Mouse (Mus musculus): ENCODE results near the gene Poll.
"Not testable (repeated sequence)": the region's sequence is repeated elsewhere in the genome, so short reads cannot be mapped to it uniquely, and the experiment has no call there.

The Poll gene

GRCm38 (mm10) chr19:45565925-45566715 is 5.8 kb upstream of the Poll start:
- DNase-seq (ENCODE audit: low read depth, low spot score), result no peak
- Histone ChIP-seq H3K27me3 (ENCODE audit: control insufficient read depth, insufficient read depth, low read length, poor library complexity, severe bottlenecking) (no peaks in the 10 kb centered on the region), H3K36me3 (ENCODE audit: control insufficient read depth, insufficient read depth, low read length, poor library complexity, severe bottlenecking) (no peaks in the 10 kb centered on the region)

DNA sequence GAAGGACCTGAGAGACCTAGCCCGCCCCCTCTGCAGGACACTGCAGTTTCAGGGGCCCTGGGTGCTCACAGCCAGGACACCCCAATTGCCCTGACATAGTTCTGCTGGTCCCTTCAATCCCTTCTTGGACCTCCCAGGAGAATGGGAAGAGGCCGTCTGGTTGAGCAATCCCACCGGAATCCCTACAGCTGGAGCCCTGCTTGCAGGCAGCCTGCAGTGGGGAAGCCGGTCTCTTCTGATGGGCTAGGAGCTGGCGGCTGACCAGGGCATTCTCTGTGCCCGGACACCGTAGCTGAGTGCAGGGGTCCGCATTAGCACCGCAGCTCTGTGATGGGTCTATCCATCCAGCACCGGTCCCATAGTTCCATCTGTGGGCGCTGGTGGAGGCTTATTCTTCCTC is 6.2 kb downstream of the Poll start:
- DNase-seq (ENCODE audit: low read depth, low spot score), result no peak
- H3K36me3 ChIP-seq (ENCODE audit: control insufficient read depth, insufficient read depth, low read length, poor library complexity, severe bottlenecking), result peaks cover 2% of the 10 kb centered on the region; the same call in 1 of the 2 replicates
- no peaks in the 10 kb centered on the region for H3K27me3 ChIP-seq (ENCODE audit: control insufficient read depth, insufficient read depth, low read length, poor library complexity, severe bottlenecking)

DNA sequence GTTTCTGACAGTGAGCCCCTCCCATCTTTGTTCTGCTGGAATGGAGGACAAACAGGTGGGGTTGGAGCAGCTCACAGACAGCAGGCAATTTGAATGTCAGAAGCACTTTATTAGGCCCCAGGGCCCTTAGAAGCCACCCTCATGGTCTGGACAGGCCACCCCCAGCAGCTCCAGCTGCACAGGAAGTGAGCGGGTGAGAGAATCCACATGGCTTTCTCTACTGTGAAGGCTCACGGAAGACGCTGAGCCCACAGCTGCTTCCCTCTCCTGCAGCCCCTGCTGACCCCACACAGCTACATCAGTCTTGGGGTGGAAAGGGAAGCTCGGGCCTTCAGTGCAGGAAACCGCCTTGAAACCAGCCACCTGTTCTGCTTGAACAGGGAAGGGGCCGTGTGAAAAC is 8.1 kb downstream of the Poll start:
- 0 out of 2 replicates have a peak, but pooled peaks cover 2% of the 10 kb centered on the region for H3K36me3 ChIP-seq (ENCODE audit: control insufficient read depth, insufficient read depth, low read length, poor library complexity, severe bottlenecking)
- no peaks in the 10 kb centered on the region for H3K27me3 ChIP-seq (ENCODE audit: control insufficient read depth, insufficient read depth, low read length, poor library complexity, severe bottlenecking)
- no peak for DNase-seq (ENCODE audit: low read depth, low spot score)

- no peaks in the 10 kb centered on the region for H3K27me3 ChIP-seq (ENCODE audit: control insufficient read depth, insufficient read depth, low read length, poor library complexity, severe bottlenecking)
- DNase-seq (ENCODE audit: low read depth, low spot score), result no peak
- 0 out of 2 replicates have a peak, but pooled peaks cover 2% of the 10 kb centered on the region for H3K36me3 ChIP-seq (ENCODE audit: control insufficient read depth, insufficient read depth, low read length, poor library complexity, severe bottlenecking)
These were observed 10.4 kb downstream of the Poll start for GRCm38 (mm10) chr19:45549948-45550347.

DNA sequence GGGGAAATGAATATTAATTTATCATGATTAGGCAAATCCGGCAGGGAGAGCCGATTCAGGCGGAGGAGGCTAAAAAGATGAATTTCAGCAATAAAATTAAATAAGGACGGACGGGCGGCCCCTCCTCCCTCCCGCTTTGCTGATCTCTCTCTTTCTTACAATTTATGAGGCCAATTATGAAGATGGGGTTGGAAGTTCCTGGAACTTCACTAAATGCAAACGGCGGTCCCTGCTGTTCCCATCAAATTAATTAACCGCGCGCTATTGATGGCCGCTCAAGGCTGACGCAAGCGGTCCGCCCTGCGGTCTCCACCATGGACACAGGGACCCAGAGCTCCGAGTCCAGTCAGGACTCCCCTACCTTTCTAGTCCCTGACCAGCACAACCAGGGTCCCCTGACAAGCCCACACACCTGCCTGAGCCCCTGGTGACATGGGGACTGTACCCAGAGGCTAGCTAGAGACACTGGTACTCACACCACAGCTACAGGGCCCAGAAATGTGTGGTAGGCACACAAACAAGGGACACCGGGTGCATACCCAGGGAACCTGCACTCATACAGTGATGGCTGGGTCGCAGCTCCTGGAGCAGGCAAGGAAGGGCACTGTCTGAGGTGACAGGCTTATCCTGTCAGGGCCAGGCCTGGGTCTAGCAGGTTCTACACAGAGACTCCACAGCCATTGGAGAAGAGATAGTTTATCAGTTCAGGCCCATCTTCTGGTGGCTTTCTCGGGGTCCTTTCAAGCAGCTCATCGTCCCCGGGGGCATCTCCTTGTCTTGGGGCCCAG is 11.0 kb downstream of the Poll start:
- no peaks in the 10 kb centered on the region for H3K36me3 ChIP-seq (ENCODE audit: control insufficient read depth, insufficient read depth, low read length, poor library complexity, severe bottlenecking)
- DNase-seq (ENCODE audit: low read depth, low spot score), result no peak
- no peaks in the 10 kb centered on the region for H3K27me3 ChIP-seq (ENCODE audit: control insufficient read depth, insufficient read depth, low read length, poor library complexity, severe bottlenecking)

- DNase-seq (ENCODE audit: low read depth, low spot score); H3K36me3 ChIP-seq (ENCODE audit: control insufficient read depth, insufficient read depth, low read length, poor library complexity, severe bottlenecking): not testable (repeated sequence)
These were observed 12.1 kb downstream of the Poll start for GRCm38 (mm10) chr19:45548196-45548595.

DNA sequence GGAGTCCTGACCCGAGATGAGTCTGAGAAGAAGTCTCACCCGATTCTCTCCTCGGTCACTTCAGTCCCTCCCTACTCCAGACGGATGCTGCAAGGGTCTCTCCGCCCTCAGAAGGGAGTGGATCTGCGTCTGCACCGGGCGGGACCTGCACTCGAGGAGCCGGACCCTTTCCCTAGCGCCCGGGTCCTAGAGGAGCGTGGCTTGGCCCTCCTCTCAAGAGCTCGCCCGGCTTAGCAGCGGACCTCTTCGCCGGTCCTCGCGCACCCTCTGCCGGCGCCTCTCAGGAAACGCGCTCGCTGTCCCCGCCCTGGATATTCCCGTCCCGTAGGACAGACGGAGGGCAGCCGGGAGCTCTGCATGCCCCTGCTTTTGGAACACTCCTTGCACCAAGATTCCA is 15.4 kb downstream of the Poll start:
- H3K27me3 ChIP-seq (ENCODE audit: control insufficient read depth, insufficient read depth, low read length, poor library complexity, severe bottlenecking), result no peaks in the 10 kb centered on the region
- peak; percentile 81 for DNase-seq (ENCODE audit: low read depth, low spot score)
- no peaks in the 10 kb centered on the region for H3K36me3 ChIP-seq (ENCODE audit: control insufficient read depth, insufficient read depth, low read length, poor library complexity, severe bottlenecking)

More at GRCm38 (mm10) chr19:45548196-45548595, 12.1 kb downstream of the Poll start:
- H3K27me3 ChIP-seq (ENCODE audit: control insufficient read depth, insufficient read depth, low read length, poor library complexity, severe bottlenecking), result not testable (repeated sequence)

DNA sequence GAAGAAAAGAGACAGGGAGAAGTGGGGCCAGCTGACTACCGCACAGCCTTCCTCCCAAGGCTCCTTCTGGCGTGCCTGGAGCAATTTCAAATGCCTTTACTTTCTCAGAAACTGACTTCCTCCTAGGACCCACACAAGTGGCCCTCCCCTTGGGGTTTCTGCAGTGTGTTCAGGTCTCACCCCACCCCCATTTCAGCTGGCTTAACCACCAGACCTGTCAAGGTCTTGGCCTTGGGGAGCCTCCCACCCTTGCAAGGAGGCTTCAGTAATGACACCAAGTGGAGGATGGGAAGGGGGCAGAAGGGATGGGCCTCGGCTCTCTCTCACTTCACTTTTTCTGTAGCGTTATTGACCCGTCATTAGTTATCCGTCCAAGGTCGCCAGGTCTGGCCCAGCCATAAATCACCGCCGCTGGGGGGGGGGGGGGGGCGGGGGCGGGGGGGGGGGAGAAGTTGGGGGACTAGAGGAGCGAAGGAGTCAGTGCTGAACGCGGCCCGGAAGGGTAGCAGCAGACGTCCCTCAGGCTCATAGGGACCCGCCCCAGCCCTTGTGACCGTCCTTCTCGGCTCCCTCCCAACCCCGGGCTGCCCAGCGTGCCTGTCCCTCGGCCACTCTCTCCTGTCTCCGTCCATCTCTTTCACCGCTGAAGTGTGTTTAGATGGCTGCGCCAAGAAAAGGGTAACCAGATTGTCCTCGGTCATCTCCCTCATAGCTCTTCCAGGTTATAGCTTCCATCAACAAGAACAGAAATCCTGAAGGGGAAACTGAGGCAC is 16.0 kb downstream of the Poll start:
- no peaks in the 10 kb centered on the region for H3K36me3 ChIP-seq (ENCODE audit: control insufficient read depth, insufficient read depth, low read length, poor library complexity, severe bottlenecking)
- DNase-seq (ENCODE audit: low read depth, low spot score), result peak; percentile 57
- no peaks in the 10 kb centered on the region for H3K27me3 ChIP-seq (ENCODE audit: control insufficient read depth, insufficient read depth, low read length, poor library complexity, severe bottlenecking)

DNA sequence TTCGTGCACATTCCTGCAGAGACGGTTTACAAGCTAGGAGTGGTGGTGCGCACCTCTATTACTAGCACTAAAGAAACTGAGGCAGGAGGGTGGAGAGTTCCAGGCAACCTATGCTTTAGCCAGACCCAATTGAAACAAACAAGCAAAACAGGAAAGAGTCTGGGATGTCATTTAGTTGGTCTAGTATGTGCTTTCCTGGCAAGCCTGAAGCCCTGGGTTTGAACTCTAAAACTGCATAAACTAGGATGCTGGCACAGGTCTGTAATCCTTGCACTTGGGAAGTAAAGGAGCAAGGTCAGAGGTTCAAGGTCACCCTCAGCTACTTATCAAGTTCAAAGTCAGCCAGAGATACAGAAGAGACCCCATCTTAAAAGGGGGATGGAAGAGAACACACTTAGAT is 18.3 kb downstream of the Poll start:
- Histone ChIP-seq H3K27me3 (ENCODE audit: control insufficient read depth, insufficient read depth, low read length, poor library complexity, severe bottlenecking) (no peaks in the 10 kb centered on the region), H3K36me3 (ENCODE audit: control insufficient read depth, insufficient read depth, low read length, poor library complexity, severe bottlenecking) (no peaks in the 10 kb centered on the region)
- DNase-seq (ENCODE audit: low read depth, low spot score), result no peak

- peak; percentile 50 for DNase-seq (ENCODE audit: low read depth, low spot score)
- Histone ChIP-seq H3K27me3 (ENCODE audit: control insufficient read depth, insufficient read depth, low read length, poor library complexity, severe bottlenecking) (no peaks in the 10 kb centered on the region), H3K36me3 (ENCODE audit: control insufficient read depth, insufficient read depth, low read length, poor library complexity, severe bottlenecking) (no peaks in the 10 kb centered on the region)
These were observed 18.8 kb downstream of the Poll start for GRCm38 (mm10) chr19:45541409-45542041.

DNA sequence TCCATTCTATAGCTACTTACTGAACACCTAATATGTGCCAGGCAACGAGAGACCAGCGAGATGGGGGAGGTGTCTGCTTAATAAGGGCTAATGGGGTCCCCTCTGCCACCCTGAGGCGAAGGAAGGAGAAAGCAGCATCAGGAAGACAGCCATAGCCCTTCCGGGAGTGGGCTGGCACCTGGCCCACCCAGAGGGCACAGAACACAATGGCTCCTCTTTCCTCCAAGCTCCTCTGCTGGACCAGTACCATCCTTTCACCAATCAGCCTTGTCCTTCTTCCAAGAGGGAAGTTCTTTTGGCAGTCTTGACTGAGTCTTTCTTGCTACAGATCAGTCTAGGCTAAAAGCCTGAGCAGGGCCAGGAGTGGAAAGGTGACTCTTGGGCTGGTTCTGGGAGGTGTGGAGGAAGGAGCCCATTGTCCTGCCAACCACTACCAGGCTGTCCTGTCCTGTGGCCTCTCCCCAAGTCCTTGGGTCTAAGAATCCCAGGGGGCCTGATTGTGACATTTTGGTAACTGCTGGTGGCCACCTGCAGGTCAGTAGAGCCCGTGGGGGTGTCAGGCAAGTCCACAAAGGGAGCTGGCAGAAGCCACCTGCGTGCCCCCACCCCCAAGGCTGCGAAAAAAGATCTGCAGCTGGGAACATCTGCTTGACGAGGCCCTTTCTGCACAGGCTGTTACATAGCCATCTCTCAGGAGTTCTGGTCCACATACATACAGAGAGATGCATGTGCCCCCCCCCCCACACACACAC is 19.5 kb downstream of the Poll start:
- DNase-seq (ENCODE audit: low read depth, low spot score), result no peak
- no peaks in the 10 kb centered on the region for H3K36me3 ChIP-seq (ENCODE audit: control insufficient read depth, insufficient read depth, low read length, poor library complexity, severe bottlenecking)
- H3K27me3 ChIP-seq (ENCODE audit: control insufficient read depth, insufficient read depth, low read length, poor library complexity, severe bottlenecking), result no peaks in the 10 kb centered on the region

DNA sequence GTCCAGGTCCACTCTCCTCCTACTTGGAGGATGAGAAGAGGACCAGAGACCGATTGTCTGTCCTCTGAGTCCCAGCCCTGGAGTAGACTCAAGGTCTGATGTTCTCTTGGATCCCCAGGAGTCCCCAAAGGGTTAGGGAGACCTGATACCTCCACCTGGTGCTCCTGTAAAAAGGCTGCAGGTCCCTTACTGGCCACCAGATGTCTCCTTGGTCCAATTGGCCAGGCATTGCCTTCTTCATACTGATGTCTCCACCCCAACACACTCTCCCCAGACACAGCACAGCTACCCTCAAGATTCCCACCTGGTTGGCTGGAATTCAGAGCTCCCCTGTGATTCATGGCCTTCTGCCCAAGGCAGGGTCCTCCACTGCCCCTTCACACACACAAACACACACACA is 22.8 kb downstream of the Poll start:
- Histone ChIP-seq H3K27me3 (ENCODE audit: control insufficient read depth, insufficient read depth, low read length, poor library complexity, severe bottlenecking) (no peaks in the 10 kb centered on the region), H3K36me3 (ENCODE audit: control insufficient read depth, insufficient read depth, low read length, poor library complexity, severe bottlenecking) (no peaks in the 10 kb centered on the region)
- peak; percentile 77 for DNase-seq (ENCODE audit: low read depth, low spot score)

- H3K36me3 ChIP-seq (ENCODE audit: control insufficient read depth, insufficient read depth, low read length, poor library complexity, severe bottlenecking), result no peaks in the 10 kb centered on the region
- DNase-seq (ENCODE audit: low read depth, low spot score), result no peak
- H3K27me3 ChIP-seq (ENCODE audit: control insufficient read depth, insufficient read depth, low read length, poor library complexity, severe bottlenecking), result no peaks in the 10 kb centered on the region
These were observed 24.4 kb downstream of the Poll start for GRCm38 (mm10) chr19:45535929-45536328.

- H3K36me3 ChIP-seq (ENCODE audit: control insufficient read depth, insufficient read depth, low read length, poor library complexity, severe bottlenecking), result no peaks in the 10 kb centered on the region
- no peak for DNase-seq (ENCODE audit: low read depth, low spot score)
- H3K27me3 ChIP-seq (ENCODE audit: control insufficient read depth, insufficient read depth, low read length, poor library complexity, severe bottlenecking), result no peaks in the 10 kb centered on the region
These were observed 25.1 kb downstream of the Poll start for GRCm38 (mm10) chr19:45535214-45535735.
